Mouse (Mus musculus) heart, adult 2 months (tissue): ENCODE results near the gene Olfr649.

Source experiments
- CTCF ChIP-seq: fragments of 200-600 bp; IDR thresholded peaks from 2 replicates; pipeline ENCODE4 v1.8.1; 2022; ENCODE audit warnings: antibody characterized with exemption, mild to moderate bottlenecking, moderate library complexity
- POLR2A ChIP-seq: fragments of 200-500 bp; IDR thresholded peaks from 2 replicates; pipeline ENCODE4 v1.6.1; 2011; ENCODE audit warnings: mild to moderate bottlenecking, low read depth, low read length, control low read depth; ENCODE audit not compliant: insufficient read depth

GRCm38 (mm10) chr7:104240857-104241256, 45.1 kb upstream of the Olfr649 start:
- no peak for TF ChIP-seq CTCF
- TF ChIP-seq POLR2A = no peak
